In the genomic region with DNA sequence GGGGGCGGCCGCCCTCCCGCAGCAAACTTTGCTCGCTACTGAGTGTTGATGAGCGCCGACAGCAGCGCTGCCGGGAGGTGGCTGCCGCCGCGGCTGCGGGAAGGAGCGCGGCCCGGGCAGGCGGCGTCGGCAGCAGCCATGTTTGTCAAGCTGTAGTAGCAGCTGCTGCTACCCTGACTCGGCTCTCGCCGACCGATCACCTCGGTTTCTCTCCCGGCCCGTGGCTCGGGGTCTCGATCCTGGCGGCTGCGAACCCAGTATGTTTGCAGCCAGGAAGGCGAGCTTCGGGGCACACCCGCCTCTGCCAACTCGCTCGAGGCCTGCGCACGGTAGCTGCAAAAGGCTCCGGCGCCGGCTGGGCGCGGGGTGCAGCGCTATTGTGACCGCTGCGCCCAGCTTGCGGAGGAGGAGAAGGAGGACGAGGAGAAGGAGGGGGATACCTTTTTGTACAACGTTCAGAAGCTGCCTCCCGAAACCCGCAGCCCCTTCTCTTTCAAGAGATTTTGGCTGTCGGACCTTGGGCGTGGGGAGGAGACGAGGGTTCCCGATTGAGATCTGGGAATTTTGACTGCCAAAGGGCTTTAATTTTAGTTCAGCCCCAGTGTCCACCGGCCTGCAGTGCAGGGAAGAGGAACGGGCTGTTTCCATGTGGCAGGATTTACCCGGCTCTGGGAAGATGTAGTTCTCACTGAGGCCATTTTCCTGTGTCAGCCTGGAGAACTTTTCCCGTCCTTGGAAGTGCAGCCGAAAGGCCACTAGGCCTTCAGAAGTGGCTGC, we compare ENCODE assay signal across 8 mouse cellular contexts. TPM values are rescaled to one million over a fixed set of nuclear protein-coding genes. Genes with fewer than 3 reads are reported as not detected.
DNase-seq lines count a peak whose midpoint lies in the region; ATAC-seq lines count a peak whose summit lies in the region.

No protein-coding gene starts in this region.

- H3K9me3 ChIP-seq in intestine, embryonic 14.5 days (ENCODE audit: control insufficient read depth, low read length): no peaks in the 10 kb centered on the region
- H3K9me3 ChIP-seq in midbrain, embryonic 16.5 days (replicated peaks; ENCODE audit: control insufficient read depth, low read length, poor library complexity, severe bottlenecking): no peaks in the 10 kb centered on the region
- no peaks in the 10 kb centered on the region for H3K9me3 ChIP-seq in stomach, embryonic 14.5 days (ENCODE audit: control insufficient read depth, low read depth, low read length)

- intact Hi-C loops in left cerebral cortex, postnatal 4 days (cut with DNase I): no loop called here

- ATAC-seq in intestine, embryonic 14.5 days (replicated peaks; ENCODE audit: low FRiP score, low TSS enrichment, low read depth): 0 out of 2 replicates have a peak, but pooled peaks have one; percentile 0
- ATAC-seq in midbrain, embryonic 16.5 days: peak; percentile 21
- no peak for ATAC-seq in stomach, embryonic 14.5 days (ENCODE audit: insufficient number of reproducible peaks, insufficient read depth, low FRiP score, low read depth)

- peak overlapping the region; percentile 89 for H3K9ac ChIP-seq in intestine, embryonic 14.5 days (ENCODE audit: low read length)
- peak overlapping the region; percentile 92 for H3K9ac ChIP-seq in midbrain, embryonic 16.5 days (ENCODE audit: low read depth, low read length)
- H3K9ac ChIP-seq in stomach, embryonic 14.5 days (replicated peaks; ENCODE audit: low read depth, low read length): peak overlapping the region; percentile 95

- peaks cover 38% of the 10 kb centered on the region for H3K36me3 ChIP-seq in intestine, embryonic 14.5 days (ENCODE audit: control insufficient read depth, insufficient read depth, low read length)
- H3K36me3 ChIP-seq in midbrain, embryonic 16.5 days (ENCODE audit: control insufficient read depth, insufficient read depth, low read length): peaks cover 4% of the 10 kb centered on the region; the same call in 1 of the 2 replicates
- peaks cover 36% of the 10 kb centered on the region for H3K36me3 ChIP-seq in stomach, embryonic 14.5 days (ENCODE audit: control insufficient read depth, insufficient read depth, low read length)

- H3K4me3 ChIP-seq in intestine, embryonic 14.5 days (ENCODE audit: low read depth, low read length): peak overlapping the region; percentile 91
- peak overlapping the region; percentile 78 for H3K4me3 ChIP-seq in midbrain, embryonic 16.5 days (ENCODE audit: low read depth, low read length)
- H3K4me3 ChIP-seq in stomach, embryonic 14.5 days (ENCODE audit: low read depth, low read length): peak overlapping the region; percentile 81

- WGBS in intestine, embryonic 14.5 days: under 1% methylated on average over 58 of the region's 58 CpGs
- WGBS in midbrain, embryonic 16.5 days: under 1% methylated on average over 58 of the region's 58 CpGs
- under 1% methylated on average over 55 of the region's 58 CpGs for WGBS in stomach, embryonic 14.5 days

- H3K4me1 ChIP-seq in intestine, embryonic 14.5 days (replicated peaks; ENCODE audit: control insufficient read depth, insufficient read depth, low read length): peaks cover 43% of the 10 kb centered on the region
- peaks cover 48% of the 10 kb centered on the region for H3K4me1 ChIP-seq in midbrain, embryonic 16.5 days (ENCODE audit: control insufficient read depth, insufficient read depth, low read length)
- H3K4me1 ChIP-seq in stomach, embryonic 14.5 days (ENCODE audit: control insufficient read depth, insufficient read depth, low read length): peaks cover 40% of the 10 kb centered on the region

- DNase-seq in layer of hippocampus, adult 11-12 months (ENCODE audit: low spot score): peak; percentile 52
- DNase-seq in layer of hippocampus, adult 9-10 months (ENCODE audit: low spot score): no peak
- peak; percentile 54 for DNase-seq in embryo, embryonic 10 days (ENCODE audit: low spot score)
- peak; percentile 67 for DNase-seq in gastrocnemius, postnatal 10 days
- peak; percentile 89 for DNase-seq in intestine, embryonic 14.5 days (ENCODE audit: low spot score)
- peak; percentile 62 for DNase-seq in left cerebral cortex, postnatal 4 days

- H3K27ac ChIP-seq in intestine, embryonic 14.5 days (ENCODE audit: low read depth): peak overlapping the region; percentile 99
- peak overlapping the region; percentile 96 for H3K27ac ChIP-seq in midbrain, embryonic 16.5 days (ENCODE audit: low read length)
- H3K27ac ChIP-seq in stomach, embryonic 14.5 days (ENCODE audit: low read length): peak overlapping the region; percentile 99

- no peaks in the 10 kb centered on the region for H3K27me3 ChIP-seq in intestine, embryonic 14.5 days (replicated peaks; ENCODE audit: control insufficient read depth, insufficient read depth, low read length)
- H3K27me3 ChIP-seq in midbrain, embryonic 16.5 days (ENCODE audit: control insufficient read depth, insufficient read depth, low read depth, low read length): no peaks in the 10 kb centered on the region
- no peaks in the 10 kb centered on the region for H3K27me3 ChIP-seq in stomach, embryonic 14.5 days (ENCODE audit: control insufficient read depth, insufficient read depth, low read length)

- H3K4me2 ChIP-seq in intestine, embryonic 14.5 days (ENCODE audit: low read length): peak overlapping the region; percentile 98
- H3K4me2 ChIP-seq in midbrain, embryonic 16.5 days (ENCODE audit: low read length): peak overlapping the region; percentile 83
- peak overlapping the region; percentile 94 for H3K4me2 ChIP-seq in stomach, embryonic 14.5 days (replicated peaks; ENCODE audit: low read depth, low read length)

RNA-seq across cellular contexts. Expression of gene Nsd1, which starts 3.0 kb away (rescaled TPM):
- total RNA-seq in gastrocnemius, postnatal 10 days (2021): 10 to 100 TPM; 75.4 to 89.6 TPM
- 67.5 and 69.3 TPM in 2 replicates for polyA plus RNA-seq in intestine, embryonic 14.5 days (2014; fragmentation: Nextera tagmentation; extraction: Ambion mirVana)
- 100 to 1,000 TPM; 155 to 163 TPM for total RNA-seq in left cerebral cortex, postnatal 4 days (2021)
- 45.2 and 54.8 TPM in 2 replicates for polyA plus RNA-seq in midbrain, embryonic 16.5 days (2015; fragmentation: Nextera tagmentation; extraction: Ambion mirVana)
- 96.3 and 97.6 TPM in 2 replicates for polyA plus RNA-seq in stomach, embryonic 14.5 days (2014; fragmentation: Nextera tagmentation; extraction: Ambion mirVana)
